Mouse (Mus musculus) neural tube, embryonic 13.5 days (tissue): ENCODE measurements around the gene Dmrtc2. TPM values are rescaled to one million over a fixed set of nuclear protein-coding genes. Genes with fewer than 3 reads are reported as not detected.
"Not testable (repeated sequence)": the region's sequence is repeated elsewhere in the genome, so short reads cannot be mapped to it uniquely, and the experiment has no call there.

ENCODE experiments used
- ATAC-seq: fragments of 200-750 bp; cut with Nextera tagmentation; 2 replicates; pipeline ENCODE4 v1.8.0; 2017; ENCODE audit warnings: low read depth, mild to moderate bottlenecking, moderate TSS enrichment, moderate library complexity
- H3K27ac ChIP-seq: fragments of 300-500 bp; sonication (generic); replicated peaks from 2 replicates; pipeline ENCODE4 v1.5.1; 2015; ENCODE audit warnings: moderate library complexity, mild to moderate bottlenecking, inconsistent platforms
- H3K27me3 ChIP-seq: fragments of 300-500 bp; sonication (generic); 2 replicates; pipeline ENCODE4 v1.6.1; 2015; ENCODE audit warnings: mild to moderate bottlenecking, inconsistent platforms
- H3K36me3 ChIP-seq: fragments of 300-500 bp; sonication (generic); 2 replicates; pipeline ENCODE4 v1.6.1; 2015; ENCODE audit warnings: mild to moderate bottlenecking, inconsistent platforms
- H3K4me1 ChIP-seq: fragments of 300-500 bp; sonication (generic); replicated peaks from 2 replicates; pipeline ENCODE4 v1.6.1; 2015; ENCODE audit warnings: inconsistent platforms
- H3K4me2 ChIP-seq: fragments of 300-500 bp; sonication (generic); 2 replicates; pipeline ENCODE4 v1.6.1; 2015; ENCODE audit warnings: inconsistent platforms, mild to moderate bottlenecking, moderate library complexity
- H3K4me3 ChIP-seq: fragments of 300-500 bp; sonication (generic); 2 replicates; pipeline ENCODE4 v1.5.1; 2015; ENCODE audit warnings: mild to moderate bottlenecking, inconsistent platforms
- H3K9ac ChIP-seq: fragments of 300-500 bp; sonication (generic); 2 replicates; pipeline ENCODE4 v1.6.1; 2015; ENCODE audit warnings: moderate library complexity, mild to moderate bottlenecking, inconsistent platforms
- H3K9me3 ChIP-seq: fragments of 300-500 bp; sonication (generic); 2 replicates; pipeline ENCODE4 v1.6.1; 2016; ENCODE audit warnings: inconsistent platforms
- WGBS: fragments of 180-500 bp; shearing (Covaris S2); methylation state at CpG from one replicate; pipeline ENCODE4 v1.1.7; 2015; 5-methylcytosine and 5-hydroxymethylcytosine counted together
- polyA plus RNA-seq: library from polyadenylated mRNA; unstranded; fragments of >200 nt; fragmentation: Nextera tagmentation; extraction: Ambion mirVana; gene quantifications from 2 replicates; pipeline ENCODE4 v1.2.1, GENCODE M21; 2015

Gene Dmrtc2
- polyA plus RNA-seq, 1 experiment from 2014 or later, result not detected

GRCm38 (mm10) chr7:24892125-24892583, 22.3 kb downstream of the Dmrtc2 start:
- ATAC-seq, result no peak
- WGBS, result 75% methylated on average over 2 of the region's 2 CpGs
- Histone ChIP-seq H3K27ac (no peak overlapping the region), H3K9ac (no peak overlapping the region), H3K9me3 (no peaks in the 10 kb centered on the region), H3K4me1 (peaks cover 8% of the 10 kb centered on the region), H3K4me2 (no peak overlapping the region), H3K27me3 (no peaks in the 10 kb centered on the region), H3K36me3 (peaks cover 42% of the 10 kb centered on the region), H3K4me3 (no peak overlapping the region)

GRCm38 (mm10) chr7:24895749-24896148, 25.9 kb downstream of the Dmrtc2 start:
- ATAC-seq, H3K4me3 ChIP-seq, H3K9ac ChIP-seq, H3K27ac ChIP-seq, H3K4me2 ChIP-seq, H3K36me3 ChIP-seq, H3K9me3 ChIP-seq, H3K27me3 ChIP-seq, H3K4me1 ChIP-seq: not testable (repeated sequence)
- WGBS, result 98% methylated on average over 2 of the region's 2 CpGs

GRCm38 (mm10) chr7:24896269-24896668, 26.4 kb downstream of the Dmrtc2 start:
- no peak overlapping the region for H3K4me3 ChIP-seq
- no peaks in the 10 kb centered on the region for H3K9me3 ChIP-seq
- 73% methylated on average over 8 of the region's 8 CpGs for WGBS
- no peaks in the 10 kb centered on the region for H3K4me1 ChIP-seq
- peaks cover 1% of the 10 kb centered on the region for H3K36me3 ChIP-seq
- H3K9ac ChIP-seq, result no peak overlapping the region
- no peak overlapping the region for H3K27ac ChIP-seq
- no peak overlapping the region for H3K4me2 ChIP-seq
- no peak for ATAC-seq
- no peaks in the 10 kb centered on the region for H3K27me3 ChIP-seq

- 78% methylated on average over 12 of the region's 12 CpGs for WGBS
- Histone ChIP-seq H3K9ac (no peak within 1 kb of the TSS), H3K27me3 (no peaks in the 10 kb centered on the region), H3K4me2 (no peak within 1 kb of the TSS), H3K4me1 (peaks cover 5% of the 10 kb centered on the region; the same call in 1 of the 2 replicates), H3K9me3 (no peaks in the 10 kb centered on the region), H3K4me3 (no peak within 1 kb of the TSS), H3K36me3 (no peaks in the 10 kb centered on the region), H3K27ac (no peak within 1 kb of the TSS)
- ATAC-seq, result no peak
Observed at GRCm38 (mm10) chr7:24897224-24897623, 27.4 kb downstream of the Dmrtc2 start, which contains the start of gene Cd79a. TSS of gene Cd79a (plus strand) at chr7:24897381.

- H3K4me1 ChIP-seq, result peaks cover 10% of the 10 kb centered on the region; the same call in 1 of the 2 replicates
- H3K36me3 ChIP-seq, result no peaks in the 10 kb centered on the region
- H3K4me2 ChIP-seq, result no peak overlapping the region
- 74% methylated on average over 5 of the region's 5 CpGs for WGBS
- no peak overlapping the region for H3K4me3 ChIP-seq
- H3K9me3 ChIP-seq, result no peaks in the 10 kb centered on the region
- H3K9ac ChIP-seq, result no peak overlapping the region
- no peaks in the 10 kb centered on the region for H3K27me3 ChIP-seq
- no peak overlapping the region for H3K27ac ChIP-seq
- no peak for ATAC-seq
Observed at GRCm38 (mm10) chr7:24897959-24898358, 28.1 kb downstream of the Dmrtc2 start.

- ATAC-seq, result no peak
Observed at GRCm38 (mm10) chr7:24901114-24901513, 31.3 kb downstream of the Dmrtc2 start.

GRCm38 (mm10) chr7:24901842-24902241, 32.0 kb downstream of the Dmrtc2 start:
- H3K36me3 ChIP-seq, result no peaks in the 10 kb centered on the region
- ATAC-seq, result no peak
- 0 out of 2 replicates have a peak overlapping the region, but pooled peaks have one; percentile 66 for H3K4me3 ChIP-seq
- no peaks in the 10 kb centered on the region for H3K27me3 ChIP-seq
- H3K4me2 ChIP-seq, result peak overlapping the region; percentile 75
- H3K4me1 ChIP-seq, result peaks cover 43% of the 10 kb centered on the region
- no peak overlapping the region for H3K9ac ChIP-seq
- H3K9me3 ChIP-seq, result no peaks in the 10 kb centered on the region
- H3K27ac ChIP-seq, result peak overlapping the region; percentile 74; the same call in 1 of the 2 replicates
- WGBS, result 80% methylated on average over 1 of the region's 1 CpGs

More at GRCm38 (mm10) chr7:24901114-24901513, 31.3 kb downstream of the Dmrtc2 start:
- H3K27ac ChIP-seq, result no peak overlapping the region
- no peaks in the 10 kb centered on the region for H3K27me3 ChIP-seq
- peaks cover 36% of the 10 kb centered on the region for H3K4me1 ChIP-seq
- H3K4me3 ChIP-seq, result no peak overlapping the region
- no peak overlapping the region for H3K4me2 ChIP-seq
- no peaks in the 10 kb centered on the region for H3K36me3 ChIP-seq
- H3K9ac ChIP-seq, result no peak overlapping the region
- WGBS, result 76% methylated on average over 6 of the region's 6 CpGs
- H3K9me3 ChIP-seq, result no peaks in the 10 kb centered on the region

- Histone ChIP-seq H3K9me3 (no peaks in the 10 kb centered on the region), H3K27me3 (no peaks in the 10 kb centered on the region), H3K36me3 (no peaks in the 10 kb centered on the region), H3K4me3 (peak overlapping the region; percentile 66), H3K4me1 (peaks cover 47% of the 10 kb centered on the region), H3K27ac (peak overlapping the region; percentile 74), H3K9ac (peak overlapping the region; percentile 78), H3K4me2 (peak overlapping the region; percentile 75)
- WGBS, result 45% methylated on average over 2 of the region's 2 CpGs
- no peak for ATAC-seq
Observed at GRCm38 (mm10) chr7:24902264-24902629, 32.4 kb downstream of the Dmrtc2 start.

- Histone ChIP-seq H3K36me3 (no peaks in the 10 kb centered on the region), H3K4me3 (peak within 1 kb of the TSS; percentile 66), H3K4me1 (peaks cover 49% of the 10 kb centered on the region), H3K27me3 (no peaks in the 10 kb centered on the region), H3K27ac (peak within 1 kb of the TSS; percentile 81), H3K9me3 (no peaks in the 10 kb centered on the region), H3K9ac (peak within 1 kb of the TSS; percentile 78), H3K4me2 (peak within 1 kb of the TSS; percentile 75)
- 9% methylated on average over 37 of the region's 68 CpGs for whole genome bisulfite sequencing
- no peak for ATAC-seq
Observed at GRCm38 (mm10) chr7:24902630-24903443, 33.0 kb downstream of the Dmrtc2 start, which contains the start of gene Arhgef1. TSS of gene Arhgef1 (plus strand) at chr7:24902912.

- H3K9ac ChIP-seq, result peak overlapping the region; percentile 78
- peaks cover 49% of the 10 kb centered on the region for H3K4me1 ChIP-seq
- no peaks in the 10 kb centered on the region for H3K9me3 ChIP-seq
- H3K4me3 ChIP-seq, result peak overlapping the region; percentile 66
- no peak for ATAC-seq
- 44% methylated on average over 10 of the region's 10 CpGs for whole genome bisulfite sequencing
- H3K27me3 ChIP-seq, result no peaks in the 10 kb centered on the region
- peak overlapping the region; percentile 75 for H3K4me2 ChIP-seq
- H3K36me3 ChIP-seq, result peaks cover 3% of the 10 kb centered on the region
- 0 out of 2 replicates have a peak overlapping the region, but pooled peaks have one; percentile 74 for H3K27ac ChIP-seq
Observed at GRCm38 (mm10) chr7:24903444-24903825, 33.6 kb downstream of the Dmrtc2 start.

GRCm38 (mm10) chr7:24904070-24904483, 34.2 kb downstream of the Dmrtc2 start:
- peak; percentile 98 for ATAC-seq
- no peaks in the 10 kb centered on the region for H3K27me3 ChIP-seq
- under 1% methylated on average over 30 of the region's 30 CpGs for WGBS
- peaks cover 9% of the 10 kb centered on the region for H3K36me3 ChIP-seq
- peak overlapping the region; percentile 86 for H3K9ac ChIP-seq
- peaks cover 49% of the 10 kb centered on the region for H3K4me1 ChIP-seq
- peak overlapping the region; percentile 66 for H3K4me3 ChIP-seq
- no peaks in the 10 kb centered on the region for H3K9me3 ChIP-seq
- H3K4me2 ChIP-seq, result peak overlapping the region; percentile 75
- H3K27ac ChIP-seq, result peak overlapping the region; percentile 81

- ATAC-seq, result peak; percentile 34
- peak overlapping the region; percentile 81; the same call in 1 of the 2 replicates for H3K27ac ChIP-seq
- WGBS, result 14% methylated on average over 3 of the region's 3 CpGs
- H3K9me3 ChIP-seq, result no peaks in the 10 kb centered on the region
- peak overlapping the region; percentile 66 for H3K4me3 ChIP-seq
- H3K9ac ChIP-seq, result peak overlapping the region; percentile 86
- no peaks in the 10 kb centered on the region for H3K27me3 ChIP-seq
- H3K36me3 ChIP-seq, result peaks cover 15% of the 10 kb centered on the region
- H3K4me2 ChIP-seq, result peak overlapping the region; percentile 75
- peaks cover 49% of the 10 kb centered on the region for H3K4me1 ChIP-seq
Observed at GRCm38 (mm10) chr7:24904936-24905335, 35.1 kb downstream of the Dmrtc2 start.
